Mouse (Mus musculus) effector memory CD4-positive, alpha-beta T cell, adult 5 months (primary cell): Measurements from ENCODE around the gene Mbd4. TPM values are rescaled to one million over a fixed set of nuclear protein-coding genes. Genes with fewer than 3 reads are reported as not detected.

ENCODE experiments used
- polyA plus RNA-seq: library from polyadenylated mRNA; unstranded; fragments of 100-300 nt; shearing (Covaris generic); gene quantifications from one replicate; pipeline ENCODE4 v1.2.1, GENCODE M21; 2017

The Mbd4 gene
- 8.5 TPM for polyA plus RNA-seq

GRCm38 (mm10) chr6:115853091-115853813 is at the start of gene Mbd4, which contains the start of gene Ift122:
TSS of gene Mbd4 (minus strand) at chr6:115853371.
TSS of gene Ift122 (plus strand) at chr6:115853470.

GRCm38 (mm10) chr6:115838161-115838597 is 15.0 kb downstream of the Mbd4 start, which contains the start of gene Efcab12:
TSS of gene Efcab12 (minus strand) at chr6:115838412.

GRCm38 (mm10) chr6:115808488-115809231 is 44.5 kb downstream of the Mbd4 start, which contains the start of gene Rpl32:
TSS of gene Rpl32 (minus strand) at chr6:115808747.

Other genes with a start within 250 kb of the Mbd4 start
- 222 TPM for gene Raf1, start 176.7 kb downstream of the Mbd4 start, polyA plus RNA-seq
- gene Tmem40, start 91.0 kb downstream of the Mbd4 start, polyA plus RNA-seq: not detected
- 4.4 TPM for gene Cand2, start 78.8 kb downstream of the Mbd4 start, polyA plus RNA-seq
- 3,175 TPM for gene Rpl32, start 44.6 kb downstream of the Mbd4 start, polyA plus RNA-seq
- gene Efcab12, start 15.0 kb downstream of the Mbd4 start, polyA plus RNA-seq: not detected
- 1.8 TPM for gene Ift122, start 99 bp upstream of the Mbd4 start, polyA plus RNA-seq
- not detected for gene Rho, start 78.4 kb upstream of the Mbd4 start, polyA plus RNA-seq
- not detected for gene H1foo, start 91.6 kb upstream of the Mbd4 start, polyA plus RNA-seq
- gene Plxnd1, start 141.6 kb upstream of the Mbd4 start, polyA plus RNA-seq: 1.9 TPM